Mouse (Mus musculus) cerebellum, adult 11 months (tissue): ENCODE results near the gene Hlcs.
A peak's percentile ranks its signal among the peaks of the same experiment; 100 is the strongest.

Source experiments
- DNase-seq: peaks from one replicate; pipeline ENCODE4 v3.0.0; 2022

The Hlcs gene

DNA sequence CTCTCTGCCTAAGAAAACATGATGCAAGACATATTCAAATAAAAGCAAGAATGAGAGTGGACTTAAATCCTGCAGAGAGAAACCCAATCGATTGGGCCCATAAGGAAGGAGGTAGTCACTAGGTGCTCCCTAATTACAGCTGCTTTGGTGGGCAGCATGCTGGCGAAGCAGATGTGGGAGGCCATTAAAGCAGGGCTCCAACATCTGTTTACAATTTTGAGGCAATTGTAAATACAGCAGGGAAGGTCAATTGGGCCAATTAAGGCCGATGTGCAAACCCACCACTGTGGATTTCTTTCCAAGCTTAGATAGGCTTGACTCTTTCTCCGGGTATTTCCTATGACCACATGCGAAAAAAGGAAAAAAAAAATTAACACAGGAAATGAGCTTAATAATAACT, 117.5 kb downstream of the Hlcs start:
- no peak for DNase-seq

DNA sequence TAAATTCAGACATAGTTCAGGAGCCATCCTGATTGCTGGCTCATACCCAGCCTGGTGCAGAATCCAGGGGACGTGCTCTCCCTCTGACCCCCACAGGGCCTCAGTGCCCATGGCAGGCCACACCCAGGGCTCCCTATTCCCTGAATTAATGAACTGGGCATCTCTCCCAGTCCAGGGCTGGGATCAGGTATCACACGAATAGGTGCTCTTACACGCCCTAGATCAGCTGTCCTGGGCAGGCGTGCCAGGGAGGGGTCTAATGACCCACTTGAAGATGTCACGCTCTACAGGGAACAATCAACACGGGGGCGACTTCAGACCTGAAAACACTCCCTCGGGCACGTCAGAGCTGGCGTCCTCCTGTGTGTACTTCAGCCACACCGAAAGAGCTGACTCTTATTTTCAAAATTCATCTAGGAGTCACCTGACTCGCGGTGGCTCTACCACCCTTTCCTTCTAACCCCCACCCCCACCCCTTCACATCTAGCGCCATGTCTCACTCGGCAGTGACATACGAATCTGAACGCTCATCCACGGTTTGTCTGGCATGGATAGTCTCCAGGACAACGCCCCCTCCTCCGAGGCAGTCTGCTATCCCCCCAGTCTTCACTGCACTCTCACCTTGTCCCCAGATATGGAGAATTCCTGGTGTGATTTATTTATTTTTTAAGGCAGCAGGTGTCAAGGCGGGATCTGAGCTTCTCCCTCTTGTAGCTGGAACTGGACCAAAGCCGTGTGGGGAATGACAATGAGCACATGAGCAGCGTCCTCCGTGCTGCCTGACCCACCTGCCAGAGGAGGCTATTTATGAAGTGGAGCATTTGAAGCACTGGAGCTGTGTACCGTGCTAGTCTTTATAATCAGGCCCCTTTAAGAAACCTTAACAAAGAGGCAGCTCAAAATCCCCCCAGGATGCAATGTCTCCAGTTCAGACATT, 121.7 kb downstream of the Hlcs start:
- DNase-seq = no peak

GRCm38 (mm10) chr16:94190256-94190655, 123.1 kb downstream of the Hlcs start:
- DNase-seq = no peak

- no peak for DNase-seq
Measured at GRCm38 (mm10) chr16:94186526-94186925, 126.8 kb downstream of the Hlcs start.

- DNase-seq = no peak
Measured at GRCm38 (mm10) chr16:94185430-94185829, 127.9 kb downstream of the Hlcs start.

- no peak for DNase-seq
Measured at GRCm38 (mm10) chr16:94180122-94180870, 133.1 kb downstream of the Hlcs start.

DNA sequence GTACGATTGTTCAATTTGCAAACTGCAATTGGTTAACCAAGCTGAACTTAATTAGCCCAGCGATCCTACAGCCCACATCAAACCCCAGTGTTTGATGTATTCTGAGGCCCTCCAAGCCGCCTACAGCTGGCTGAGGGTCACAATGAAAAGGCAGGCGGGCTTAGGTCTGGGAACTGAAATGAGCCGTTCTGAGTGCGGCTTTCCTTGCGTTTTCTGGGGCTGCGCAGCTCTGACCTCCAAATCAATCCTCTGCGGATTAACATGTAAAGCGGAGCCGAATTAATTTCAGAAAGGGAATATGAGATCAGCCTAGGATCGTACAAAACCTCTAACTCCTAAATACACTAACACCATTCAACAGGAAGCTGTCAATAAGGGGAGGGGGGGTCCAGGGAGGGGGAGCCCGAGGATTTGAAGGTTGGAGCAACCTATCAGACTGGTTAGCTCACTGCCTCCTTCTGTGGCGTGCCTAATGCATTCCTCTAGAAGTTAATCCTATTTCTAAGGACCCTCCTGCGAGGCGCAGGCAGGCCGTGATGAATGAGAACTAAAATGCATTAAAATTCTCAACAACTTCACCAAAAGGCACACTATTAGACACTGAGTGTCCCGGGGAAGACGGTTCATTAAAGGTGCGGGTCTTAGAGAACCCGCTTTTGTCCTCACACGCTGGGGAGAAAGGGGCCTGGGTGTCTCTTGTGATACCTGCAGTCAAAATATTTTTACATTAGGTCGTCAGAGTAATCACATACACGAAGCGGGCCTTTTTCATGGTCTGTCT, 133.8 kb downstream of the Hlcs start:
- no peak for DNase-seq

GRCm38 (mm10) chr16:94178441-94179220, 134.7 kb downstream of the Hlcs start:
- no peak for DNase-seq

DNA sequence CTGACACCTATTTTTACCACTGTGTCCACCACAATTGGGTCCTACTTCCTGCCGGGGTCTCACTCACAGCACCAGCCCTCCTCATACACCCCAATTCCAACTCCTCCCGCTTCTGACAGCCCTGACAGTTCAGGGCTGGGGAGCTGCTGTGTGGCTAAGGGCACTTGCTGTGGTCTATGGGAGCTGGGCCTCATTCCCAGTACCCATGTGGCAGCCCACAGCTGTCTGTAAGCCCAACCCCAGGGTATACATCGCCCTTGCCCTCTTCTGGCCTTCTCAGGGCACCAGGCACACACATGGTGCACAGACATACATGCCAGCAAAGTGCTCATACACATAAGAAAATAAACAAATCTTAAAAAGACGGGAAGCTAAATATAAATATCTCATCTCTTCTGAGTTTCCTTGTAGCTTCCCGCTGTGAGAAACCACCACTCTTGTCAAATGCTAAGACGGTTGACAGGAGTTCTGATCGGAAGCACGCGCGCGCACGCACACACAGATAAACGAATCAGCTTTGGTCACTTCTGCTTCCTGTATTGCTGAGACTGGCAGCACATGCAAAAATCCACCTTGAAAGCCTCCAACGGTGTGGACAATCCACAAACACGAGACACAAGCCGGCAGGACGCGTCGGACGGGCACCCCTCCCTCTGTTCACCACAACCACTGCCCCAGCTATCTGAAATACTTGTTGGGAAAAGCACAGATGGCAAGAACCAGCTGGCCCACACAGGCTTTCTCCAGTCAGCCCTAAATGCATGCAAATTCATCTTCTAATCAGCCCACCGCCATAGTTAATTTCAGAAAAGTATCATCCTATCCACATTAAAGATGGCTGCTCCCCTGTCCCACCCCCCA, 136.1 kb downstream of the Hlcs start:
- DNase-seq = no peak

DNA sequence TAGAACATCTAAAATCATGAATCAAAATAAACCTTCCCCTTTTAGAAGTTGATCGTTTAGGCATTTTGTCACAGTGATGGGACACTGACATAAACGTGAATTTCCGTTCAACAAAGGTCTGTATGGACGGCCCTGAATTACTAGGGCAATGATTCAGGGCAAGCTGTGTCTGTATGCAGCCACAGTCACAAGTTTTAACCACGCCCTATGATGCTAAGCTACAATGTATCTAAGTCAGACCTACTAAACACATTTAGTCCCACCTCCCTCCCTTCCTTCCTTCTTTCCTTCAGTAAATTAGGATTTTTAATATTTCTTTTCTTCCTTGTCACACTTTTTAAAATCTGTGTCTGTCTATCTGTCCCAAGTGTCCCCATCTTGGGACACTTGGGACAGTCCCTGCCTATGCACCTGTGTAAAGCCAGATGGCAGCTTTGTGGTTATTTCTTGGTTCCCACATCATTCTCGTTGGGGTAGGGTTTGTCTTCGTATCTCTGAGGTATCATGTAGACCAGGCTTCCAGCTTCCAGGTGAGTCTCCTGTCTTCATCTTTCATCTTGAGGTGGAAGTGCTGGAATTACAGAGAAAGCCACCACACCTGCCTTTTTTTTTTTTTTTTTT, 137.9 kb downstream of the Hlcs start:
- DNase-seq = no peak

GRCm38 (mm10) chr16:94173361-94173760, 140.0 kb downstream of the Hlcs start:
- DNase-seq = no peak

- DNase-seq = no peak
Measured at GRCm38 (mm10) chr16:94170218-94170617, 143.2 kb downstream of the Hlcs start.

DNA sequence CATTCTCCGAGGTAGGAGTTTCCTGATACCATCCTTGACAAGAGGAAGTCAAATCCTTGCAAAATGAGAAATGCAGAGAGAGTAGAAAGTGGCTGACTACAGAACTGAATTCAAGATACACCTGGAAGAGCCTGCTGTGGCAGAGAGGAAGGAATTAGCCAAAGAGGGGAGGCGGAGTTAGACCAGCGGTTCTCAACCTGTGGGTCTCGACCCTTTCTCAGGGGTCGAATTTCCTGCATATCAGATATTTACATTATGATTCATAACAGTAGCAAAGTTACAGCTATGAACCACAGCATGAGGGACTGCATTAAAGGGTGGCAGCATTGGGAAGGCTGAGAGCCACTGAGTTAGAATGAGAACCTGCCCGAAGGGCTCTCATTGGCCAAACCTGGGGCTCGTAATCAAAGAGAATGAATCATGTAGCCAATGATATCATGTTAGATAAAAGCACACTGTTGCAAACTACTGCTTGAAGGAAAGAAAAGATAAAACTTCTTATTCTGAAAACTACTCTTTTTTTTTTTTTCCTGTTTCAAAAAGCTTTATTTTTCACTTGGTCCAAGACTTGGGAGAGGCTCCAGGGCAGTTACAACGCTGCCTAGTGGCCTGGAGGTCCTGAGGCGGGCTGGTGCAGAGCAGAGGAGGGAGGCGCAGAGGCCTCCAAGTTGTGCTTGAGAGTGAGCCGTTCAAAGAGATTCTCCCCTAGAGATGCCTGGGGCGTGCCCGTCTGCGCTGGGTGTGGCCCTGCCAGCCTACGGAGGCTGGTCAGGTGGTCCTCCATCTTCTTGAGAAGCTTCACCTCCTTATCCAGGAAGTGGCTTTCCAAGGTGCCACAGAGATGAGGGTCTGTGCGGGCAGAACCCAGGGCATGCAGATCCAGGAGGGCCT, 144.5 kb downstream of the Hlcs start:
- DNase-seq = no peak

DNA sequence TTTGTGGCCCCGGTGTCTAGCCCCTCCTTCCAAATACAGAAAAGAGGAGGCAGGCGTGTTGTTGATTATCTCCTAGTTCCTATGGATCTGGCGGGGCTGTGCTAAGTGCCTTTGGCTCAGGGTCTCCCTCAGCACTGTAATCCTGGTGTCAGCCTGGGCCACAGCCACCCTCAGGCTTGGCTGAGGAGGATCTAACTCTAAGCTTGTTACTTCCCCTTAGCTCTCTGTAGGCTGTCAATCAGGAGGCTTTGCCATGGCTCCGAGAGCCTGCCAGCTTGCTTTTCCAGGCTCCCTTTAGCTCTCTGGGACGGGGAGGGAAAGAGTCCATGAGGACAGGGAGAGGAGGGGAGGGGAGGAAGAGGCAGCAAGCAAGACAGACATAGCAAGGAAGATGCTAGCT, 148.4 kb downstream of the Hlcs start:
- DNase-seq = no peak

DNA sequence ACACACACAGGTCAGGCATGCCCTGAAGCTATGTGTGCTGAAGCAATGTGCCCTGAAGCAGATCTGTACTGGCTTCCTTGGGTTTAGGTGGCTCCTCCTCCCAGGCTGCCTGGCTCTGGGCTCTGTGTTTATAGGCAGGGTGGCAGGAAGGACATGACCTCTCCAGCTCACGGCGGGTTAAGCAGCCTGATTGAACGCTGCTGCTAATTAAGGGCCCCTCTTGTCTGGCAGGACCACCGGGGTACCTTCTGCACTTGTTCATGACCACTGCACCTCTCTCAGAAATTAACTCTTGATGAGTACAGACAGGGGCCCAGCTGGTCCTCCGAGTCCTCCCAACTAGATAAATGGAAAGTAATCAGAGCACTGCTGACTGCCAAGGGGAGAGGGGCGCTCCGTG, 149.1 kb downstream of the Hlcs start:
- no peak for DNase-seq

DNA sequence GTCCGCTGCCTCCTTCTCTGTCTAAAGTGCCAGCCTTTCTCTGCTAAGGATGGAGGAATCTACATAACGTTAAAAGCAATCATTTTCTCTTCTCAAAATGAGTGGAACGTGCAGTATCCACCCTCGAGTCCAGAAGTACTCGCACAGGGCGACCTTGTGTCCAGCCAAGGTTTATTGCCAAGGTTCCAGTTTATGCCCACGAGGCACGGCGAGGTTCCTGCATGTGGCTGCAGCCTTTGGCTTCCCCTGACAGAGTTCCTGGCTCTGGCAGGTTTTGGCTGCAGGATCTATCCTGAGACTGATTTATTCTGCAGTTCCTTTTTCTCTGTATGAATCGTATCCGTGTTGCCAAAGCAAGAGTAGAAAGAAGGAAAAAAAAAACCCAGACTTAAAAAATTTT, 150.3 kb downstream of the Hlcs start:
- DNase-seq = no peak

DNA sequence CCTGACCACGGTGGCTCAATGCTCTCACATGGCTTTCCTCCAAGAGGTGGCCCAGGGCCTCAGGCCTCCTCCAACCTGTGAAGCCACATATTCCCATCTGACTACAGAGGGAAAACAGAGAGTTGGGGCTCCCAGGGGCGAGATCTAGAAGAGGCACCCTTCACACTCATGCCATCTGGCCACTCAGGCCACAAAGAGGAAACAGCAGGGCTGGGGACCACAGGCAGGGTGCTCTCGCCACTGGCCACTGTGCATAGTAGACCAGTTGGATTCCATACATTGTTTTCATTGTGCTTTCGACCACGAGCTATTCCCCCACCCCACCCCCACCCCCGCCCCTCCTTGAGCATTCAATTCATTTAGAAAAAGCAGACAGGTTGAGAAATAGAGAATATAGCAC, 151.4 kb downstream of the Hlcs start:
- DNase-seq = no peak

DNA sequence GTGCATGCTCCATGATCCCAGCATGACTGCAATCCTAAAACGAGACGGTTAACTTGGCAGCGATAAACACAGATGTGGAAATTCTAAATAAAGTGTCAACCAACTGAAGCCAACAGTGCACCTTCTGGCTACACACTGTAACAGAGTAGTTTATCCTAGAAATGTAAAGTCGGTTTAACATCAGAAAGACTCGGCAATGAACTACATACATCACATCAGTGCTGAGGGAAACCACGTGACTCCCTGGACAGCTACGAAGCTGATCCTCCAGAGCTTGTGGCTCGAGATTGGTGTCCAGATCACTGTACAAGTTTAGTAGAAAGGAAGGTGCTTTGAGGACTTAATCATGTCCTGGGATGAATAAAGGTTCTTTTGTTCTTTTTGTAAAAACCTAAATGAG, 155.6 kb downstream of the Hlcs start:
- no peak for DNase-seq

- DNase-seq = peak; percentile 63
Measured at GRCm38 (mm10) chr16:94155041-94155653, 158.2 kb downstream of the Hlcs start.
